Mouse (Mus musculus): ENCODE measurements around the gene Fgfr2. TPM values are rescaled to one million over a fixed set of nuclear protein-coding genes. Genes with fewer than 3 reads are reported as not detected.
"Not testable (repeated sequence)": the region's sequence is repeated elsewhere in the genome, so short reads cannot be mapped to it uniquely, and the experiment has no call there.

Fgfr2 gene
- polyA plus RNA-seq, 2 experiments from 2014 or later: not detected

DNA sequence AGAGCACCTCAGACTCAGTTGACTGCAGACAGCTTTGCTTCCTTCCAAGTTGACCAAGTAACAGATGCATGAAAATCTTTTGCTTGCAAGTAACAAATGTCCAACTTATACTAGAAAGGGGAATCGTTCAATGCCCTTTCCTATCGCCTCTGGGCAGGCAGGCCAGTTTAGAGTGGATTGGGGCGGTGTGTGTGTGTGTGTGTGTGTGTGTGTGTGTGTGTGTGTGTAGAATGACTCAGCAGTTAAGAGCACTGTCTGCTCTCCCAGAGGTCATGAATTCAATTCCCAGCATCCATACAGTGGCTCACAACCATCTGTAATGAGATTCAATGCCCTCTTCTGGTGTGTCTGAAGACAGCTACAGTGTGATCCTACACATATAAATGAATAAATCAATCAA lies 2523.1 kb downstream of the Fgfr2 start:
- ATAC-seq: no peak

DNA sequence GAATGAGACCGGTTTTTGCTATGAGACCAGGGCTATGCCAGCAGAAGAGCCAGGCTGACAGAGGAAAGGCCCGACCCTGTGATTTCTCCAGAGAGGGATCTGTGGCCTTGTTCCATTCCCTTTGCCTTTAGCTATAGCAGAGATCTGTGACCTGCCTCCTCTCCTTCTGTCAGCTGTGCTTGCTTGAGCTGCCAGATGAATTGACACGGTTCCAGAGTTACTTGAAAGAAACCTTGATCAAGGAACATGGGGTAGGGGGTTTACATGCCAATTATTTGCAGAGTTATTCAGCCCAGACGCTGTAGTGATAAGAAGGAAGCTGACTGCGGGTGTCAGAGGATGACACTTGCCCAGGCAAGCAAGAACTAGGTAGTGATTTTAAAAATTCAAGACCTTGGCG lies 2525.6 kb downstream of the Fgfr2 start:
- no peak for ATAC-seq

DNA sequence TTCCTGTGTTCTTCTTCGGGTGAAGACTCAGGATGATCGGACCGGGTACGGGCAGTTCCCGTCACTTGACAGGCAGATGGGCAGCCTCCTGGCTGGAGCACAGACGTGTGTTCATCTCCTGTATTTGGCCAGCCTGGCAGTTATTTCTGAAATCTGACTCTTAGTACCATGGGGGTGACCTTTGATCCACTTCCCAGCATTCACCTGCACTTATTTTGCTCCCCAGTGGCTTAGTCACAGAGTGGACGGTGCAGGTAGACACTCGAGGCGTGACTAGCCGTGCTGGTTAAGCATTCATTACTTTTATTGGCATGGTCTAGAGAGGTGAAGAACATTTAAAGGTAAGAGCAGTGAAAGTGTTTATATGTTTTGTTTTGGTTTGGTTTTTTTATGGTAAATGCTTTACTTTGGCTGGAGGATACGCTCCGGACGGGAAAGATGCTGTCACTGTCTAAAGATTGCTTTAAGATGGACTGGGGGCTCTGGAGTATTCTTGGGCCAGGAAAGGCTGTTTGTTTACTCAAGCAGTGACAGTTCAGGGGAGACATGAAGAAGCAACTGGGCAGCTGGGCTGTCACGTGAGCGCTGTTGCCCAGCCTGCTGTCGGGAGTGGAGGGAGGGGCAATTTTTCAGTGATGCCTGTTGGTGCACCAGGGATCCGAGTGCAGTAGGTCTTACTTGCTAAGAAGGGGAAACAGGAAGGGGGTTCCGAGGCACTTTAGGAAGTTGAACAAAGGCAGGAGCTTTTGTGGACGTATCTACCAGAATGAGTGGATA lies 2526.9 kb downstream of the Fgfr2 start:
- not testable (repeated sequence) for ATAC-seq

DNA sequence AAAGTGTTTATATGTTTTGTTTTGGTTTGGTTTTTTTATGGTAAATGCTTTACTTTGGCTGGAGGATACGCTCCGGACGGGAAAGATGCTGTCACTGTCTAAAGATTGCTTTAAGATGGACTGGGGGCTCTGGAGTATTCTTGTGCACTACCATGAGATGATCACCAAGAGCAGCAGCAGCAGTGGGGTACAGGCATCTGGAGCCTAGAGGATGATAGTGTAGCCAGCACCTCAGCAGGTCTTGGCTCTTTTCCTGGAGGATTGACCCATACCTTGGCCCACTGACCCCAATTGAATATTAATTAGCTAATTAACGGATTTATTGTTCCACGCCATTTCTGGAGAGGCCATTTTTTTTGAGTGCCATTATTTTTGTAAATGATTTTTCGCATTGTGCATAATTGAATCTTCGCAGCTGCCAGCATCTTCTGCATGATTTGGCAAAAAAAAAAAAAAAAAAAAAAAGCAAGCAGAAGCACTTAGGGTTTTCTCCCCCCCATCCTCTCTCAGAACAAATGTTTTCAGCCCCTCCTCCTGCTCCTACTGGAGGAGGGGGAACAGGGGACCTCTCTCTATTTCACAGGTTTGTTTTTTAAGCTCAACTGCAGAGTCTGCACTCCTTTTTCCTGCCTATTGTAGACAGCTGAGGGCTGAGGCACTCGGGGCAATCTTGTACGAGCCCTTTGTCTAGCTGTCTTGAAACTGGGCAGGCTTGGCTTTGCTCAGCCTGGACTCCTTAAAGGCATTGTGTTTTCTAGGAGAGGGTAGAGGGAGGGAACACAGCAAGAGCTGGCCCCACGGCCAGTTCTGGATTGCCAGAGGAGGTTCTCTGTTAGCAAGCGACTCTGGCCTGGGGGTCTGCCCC lies 2529.5 kb downstream of the Fgfr2 start:
- not testable (repeated sequence) for ATAC-seq

DNA sequence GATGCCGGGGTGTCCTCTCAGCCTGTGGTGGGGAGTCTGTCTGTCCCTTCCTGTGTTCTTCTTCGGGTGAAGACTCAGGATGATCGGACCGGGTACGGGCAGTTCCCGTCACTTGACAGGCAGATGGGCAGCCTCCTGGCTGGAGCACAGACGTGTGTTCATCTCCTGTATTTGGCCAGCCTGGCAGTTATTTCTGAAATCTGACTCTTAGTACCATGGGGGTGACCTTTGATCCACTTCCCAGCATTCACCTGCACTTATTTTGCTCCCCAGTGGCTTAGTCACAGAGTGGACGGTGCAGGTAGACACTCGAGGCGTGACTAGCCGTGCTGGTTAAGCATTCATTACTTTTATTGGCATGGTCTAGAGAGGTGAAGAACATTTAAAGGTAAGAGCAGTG lies 2530.2 kb downstream of the Fgfr2 start:
- ATAC-seq: not testable (repeated sequence)

DNA sequence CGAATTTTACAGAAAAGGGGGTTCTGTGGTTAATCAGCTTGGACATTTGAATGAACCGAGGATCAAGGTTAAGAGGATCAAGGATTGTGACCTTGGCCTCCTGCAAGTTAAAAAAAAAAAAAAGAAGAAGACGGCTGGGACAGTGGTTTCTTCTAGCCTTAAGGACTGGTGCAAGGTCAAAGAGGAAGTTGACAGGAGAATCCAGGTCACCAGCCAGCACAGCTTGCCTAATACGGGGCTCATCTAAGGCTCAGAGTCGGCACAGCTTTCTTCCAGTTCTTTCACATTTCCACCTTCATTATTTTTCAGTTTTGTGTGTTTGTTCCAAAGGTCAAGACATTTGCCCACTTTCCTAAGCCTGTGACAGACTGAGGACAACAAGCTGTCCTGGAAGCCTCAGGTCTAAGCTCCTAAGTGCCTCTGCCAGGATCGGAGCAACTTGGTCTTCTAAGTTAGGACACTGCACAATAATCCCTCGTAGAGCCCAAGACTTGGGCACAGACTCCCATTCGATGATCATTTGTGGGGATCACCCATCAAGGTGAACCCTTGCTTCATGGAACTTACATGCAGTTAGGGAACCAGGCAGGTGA lies 2532.2 kb downstream of the Fgfr2 start:
- ATAC-seq: no peak

DNA sequence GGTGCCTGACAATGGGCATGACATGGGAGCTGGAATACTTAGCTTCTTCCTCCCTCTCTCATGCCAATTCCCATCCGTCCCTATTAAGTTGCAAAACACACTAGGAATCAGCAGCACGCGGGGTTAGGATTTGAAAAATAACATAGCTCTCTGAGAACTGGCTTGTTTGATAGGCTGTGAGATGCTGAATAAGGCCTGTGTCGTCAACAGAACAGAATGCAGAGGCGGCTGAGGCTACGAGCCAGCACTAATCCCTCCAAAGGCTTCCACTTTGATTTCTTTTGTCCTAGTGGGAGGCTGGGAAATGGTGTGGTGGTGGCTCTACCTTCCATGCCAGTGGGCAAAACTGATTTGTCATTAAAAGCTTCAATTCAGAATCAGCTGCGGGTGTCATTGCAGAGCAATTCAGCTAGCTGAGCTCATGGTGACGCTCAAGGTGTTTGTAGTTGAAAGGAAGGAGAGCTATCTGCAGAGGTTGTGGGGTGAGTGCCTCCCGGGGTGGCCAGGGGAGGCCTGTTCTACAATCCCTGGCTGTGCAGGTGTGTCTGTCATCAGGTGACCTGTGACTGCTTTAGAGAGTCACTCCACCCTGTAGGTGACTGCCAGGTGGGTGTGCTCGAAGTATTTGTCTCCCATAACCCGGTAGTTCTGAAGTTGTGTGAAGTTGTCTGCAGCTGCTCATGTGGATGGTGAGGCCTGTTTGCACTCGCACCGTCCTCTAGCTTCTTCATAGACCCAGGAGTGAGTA lies 2532.9 kb downstream of the Fgfr2 start:
- ATAC-seq: no peak

DNA sequence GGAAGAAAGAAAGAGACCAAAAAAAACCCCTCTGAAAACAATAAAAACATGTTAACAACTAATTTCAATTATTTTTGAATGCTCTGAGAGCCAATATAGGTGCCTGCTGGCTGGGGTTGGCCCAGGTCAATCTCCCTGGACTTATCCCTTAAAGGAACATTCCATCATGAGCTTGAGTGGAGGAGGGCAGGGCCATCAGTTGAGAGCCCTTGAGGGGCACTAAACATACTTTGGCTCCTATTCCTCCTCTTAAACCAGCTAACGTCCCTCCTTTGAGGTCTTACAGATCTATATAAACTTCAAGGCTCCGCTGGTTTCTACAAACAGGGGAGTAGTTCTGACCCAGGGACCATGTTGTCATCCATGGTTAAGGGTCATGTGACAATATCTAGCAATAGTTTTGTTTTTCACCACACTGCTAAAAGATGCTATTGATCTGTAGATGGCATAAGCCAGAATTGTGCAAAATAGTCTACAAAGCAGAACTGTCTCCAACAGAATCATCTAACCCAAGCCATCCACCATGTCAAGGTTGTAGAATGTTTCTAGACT lies 2536.6 kb downstream of the Fgfr2 start:
- ATAC-seq: no peak

DNA sequence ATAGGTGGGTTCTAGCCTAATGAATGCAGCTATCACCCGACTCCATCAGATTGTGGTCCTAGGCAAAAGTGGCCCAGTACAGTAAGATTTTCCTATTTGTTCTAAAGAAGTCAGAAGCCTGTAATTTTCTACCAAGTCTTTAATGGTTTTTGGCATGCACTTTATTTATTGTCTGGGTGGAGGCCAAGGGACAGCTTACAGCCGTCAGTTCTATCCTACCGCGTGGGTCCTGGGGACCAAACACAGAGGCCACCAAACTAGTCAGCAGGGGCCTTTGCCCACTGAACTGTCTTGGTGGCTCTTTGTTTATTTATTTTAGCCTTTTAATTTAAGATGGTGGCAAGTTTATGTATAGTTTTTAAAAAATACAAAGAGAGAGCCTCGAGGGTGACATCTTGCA lies 2544.5 kb downstream of the Fgfr2 start:
- no peak for ATAC-seq

DNA sequence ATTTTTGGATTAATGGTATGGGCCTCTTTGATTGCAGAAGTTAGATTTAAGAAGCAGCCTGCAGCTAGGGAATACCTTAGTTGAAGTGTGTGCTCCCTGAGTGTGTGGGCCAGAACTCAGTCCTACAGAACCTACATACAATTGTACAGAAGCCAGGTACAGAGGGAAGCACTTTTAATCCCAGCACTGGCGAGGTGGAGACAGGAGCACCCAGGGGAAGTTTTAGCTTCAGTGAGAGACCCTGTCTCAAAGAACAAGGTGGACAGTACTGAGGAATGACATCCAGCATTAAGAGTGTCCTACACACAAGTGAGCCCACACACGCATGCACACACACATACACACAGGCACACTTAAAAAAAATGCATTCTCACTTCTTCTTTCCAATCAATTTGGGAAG lies 2545.1 kb downstream of the Fgfr2 start:
- ATAC-seq: no peak

DNA sequence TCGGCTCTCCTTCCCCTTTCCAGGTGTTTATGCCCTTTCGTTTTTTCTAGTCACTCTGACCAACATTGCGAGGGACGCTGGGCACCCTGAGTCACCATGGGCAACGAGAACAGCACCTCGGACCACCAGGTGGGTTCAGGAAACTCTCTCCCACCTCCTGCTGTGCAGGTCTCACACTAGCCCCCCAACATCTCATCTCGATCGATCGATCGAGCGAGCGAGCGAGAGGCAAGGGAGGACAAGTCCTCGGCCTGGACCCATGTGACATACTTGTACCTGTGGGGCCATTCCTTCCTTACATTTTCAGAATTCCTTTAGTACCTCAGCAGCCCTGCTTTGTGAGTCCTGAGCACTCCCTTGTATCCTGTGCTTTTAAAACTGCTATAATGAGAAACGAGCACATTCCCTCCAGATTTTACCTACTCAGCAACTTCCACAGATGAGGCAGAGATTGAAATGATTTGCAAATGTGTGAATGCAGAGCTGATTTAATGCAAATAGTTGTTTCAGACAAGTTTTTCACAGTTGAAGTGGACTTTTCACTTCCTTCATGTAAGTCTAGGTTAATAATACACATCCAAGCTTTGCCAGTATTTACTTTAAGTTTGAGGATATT lies 2545.7 kb downstream of the Fgfr2 start, which contains the start of gene Tacc2:
Tacc2 (plus strand) TSS at position 51 of the 616 bp plus-strand sequence.
- no peak for ATAC-seq

DNA sequence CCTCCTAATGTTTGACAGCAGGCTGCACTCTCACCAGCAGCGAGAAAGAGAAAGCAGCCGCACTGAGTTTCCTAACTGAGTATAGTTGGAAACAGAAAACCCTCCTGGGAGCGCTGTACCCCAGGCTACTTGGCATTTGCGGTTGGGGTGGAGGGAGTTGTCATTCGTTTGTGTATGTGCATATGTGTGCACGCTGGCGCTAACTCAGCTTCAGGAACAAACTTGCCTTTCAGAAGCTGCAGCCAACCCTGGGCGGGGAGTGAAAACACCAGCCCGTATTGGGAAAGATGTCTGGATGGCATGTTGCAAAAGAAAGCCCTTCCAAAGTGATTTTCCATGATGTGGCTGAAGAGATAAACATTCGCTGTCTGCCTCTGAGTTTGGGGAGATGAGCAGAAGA lies 2546.2 kb downstream of the Fgfr2 start:
- ATAC-seq: no peak

DNA sequence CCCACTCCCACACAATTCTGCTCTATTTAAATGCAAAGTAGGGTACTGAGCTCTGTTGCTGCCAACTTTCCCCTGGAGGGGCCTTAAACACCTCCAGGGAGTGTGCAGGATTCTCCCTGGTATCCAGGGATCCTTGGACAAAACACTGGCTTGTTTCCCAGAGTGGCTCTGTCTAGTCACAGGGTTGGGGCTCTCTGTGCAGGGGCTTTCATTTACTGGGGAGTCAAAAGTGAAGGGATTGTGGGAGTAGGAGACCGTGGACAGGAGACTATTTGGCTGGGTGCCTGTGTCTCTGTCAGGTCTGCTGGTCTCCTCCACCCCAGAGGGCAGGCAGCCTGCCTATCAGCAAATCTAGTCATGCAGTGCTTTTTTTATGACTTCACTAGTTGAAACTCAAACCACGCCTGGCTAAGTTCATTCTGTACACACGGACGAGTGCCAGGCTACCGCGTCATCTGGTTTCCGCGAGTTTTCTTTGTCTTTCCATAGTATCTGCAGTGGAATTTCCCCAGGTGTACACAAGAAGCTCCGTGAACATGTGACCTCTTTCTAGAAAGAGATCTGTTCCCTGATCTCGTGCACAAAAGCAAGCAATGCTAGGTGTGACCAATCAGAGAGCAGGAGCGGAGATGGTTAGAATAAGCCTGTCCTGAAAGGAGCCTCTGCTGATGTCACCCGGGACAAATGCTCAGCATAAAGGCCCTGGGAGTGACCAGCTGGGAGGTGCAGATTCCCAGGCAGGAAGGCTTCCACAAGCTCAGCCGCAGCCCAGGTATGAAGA lies 2548.7 kb downstream of the Fgfr2 start:
- ATAC-seq: no peak

DNA sequence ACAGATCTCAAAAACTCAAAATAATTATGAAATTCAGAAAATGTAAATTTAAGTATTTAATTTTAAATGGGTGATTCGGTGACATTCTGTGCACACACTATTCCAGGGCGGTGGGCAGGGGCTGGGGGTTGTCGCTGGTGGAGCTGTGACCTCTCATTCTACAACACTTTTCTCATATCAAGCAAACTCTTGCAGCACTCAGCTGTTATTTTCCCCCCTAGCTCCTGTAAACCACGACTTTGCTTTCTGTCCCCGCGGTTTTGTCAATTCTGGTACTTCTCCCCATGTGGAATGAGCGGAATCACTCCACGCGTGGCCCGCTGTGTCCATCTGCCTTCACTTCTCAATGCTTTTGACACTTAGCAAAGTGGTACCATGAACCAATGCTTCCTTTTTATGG lies 2549.4 kb downstream of the Fgfr2 start:
- ATAC-seq: no peak

DNA sequence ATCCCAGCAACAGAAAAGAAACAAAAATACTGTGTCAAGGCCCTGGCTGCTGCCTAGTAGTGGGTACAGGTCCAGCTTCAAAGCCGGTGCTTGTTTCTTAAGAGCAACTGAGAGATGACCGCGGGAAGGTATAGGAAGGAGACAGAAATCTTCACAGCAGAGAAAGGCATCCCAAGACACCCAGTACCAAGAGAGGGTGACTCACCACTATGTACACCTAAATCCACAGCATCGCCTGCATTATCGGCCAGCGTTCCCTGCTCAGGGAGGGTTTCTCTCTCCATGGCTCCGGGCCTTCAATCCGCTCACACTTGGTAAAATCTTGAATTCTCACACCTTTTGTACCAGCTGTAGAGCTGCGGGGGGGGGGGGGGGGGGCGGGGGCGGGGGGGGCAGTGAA lies 2550.3 kb downstream of the Fgfr2 start, which contains the start of gene Nsmce4a:
Nsmce4a (minus strand) TSS at position 298 of the 400 bp plus-strand sequence.
- ATAC-seq: no peak

DNA sequence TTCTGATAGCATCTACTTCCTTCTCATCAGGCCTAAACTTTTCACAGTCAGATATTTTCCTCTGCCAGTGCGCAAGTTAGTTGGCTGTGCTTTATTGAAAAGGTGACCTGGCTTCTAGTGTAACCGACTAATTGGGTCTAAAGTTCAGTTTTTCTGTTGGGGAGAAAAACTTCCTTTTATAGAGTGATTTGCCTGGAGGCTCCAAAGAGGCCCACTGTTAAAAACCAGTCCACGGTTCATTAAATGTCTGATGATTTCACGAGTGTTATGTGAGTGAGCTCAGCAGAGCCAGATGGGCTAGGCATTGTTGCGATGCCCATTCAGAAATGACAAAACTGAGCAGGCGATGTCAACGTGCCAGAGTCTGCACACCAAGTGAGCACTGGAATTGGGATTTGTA lies 2552.7 kb downstream of the Fgfr2 start:
- ATAC-seq: no peak

DNA sequence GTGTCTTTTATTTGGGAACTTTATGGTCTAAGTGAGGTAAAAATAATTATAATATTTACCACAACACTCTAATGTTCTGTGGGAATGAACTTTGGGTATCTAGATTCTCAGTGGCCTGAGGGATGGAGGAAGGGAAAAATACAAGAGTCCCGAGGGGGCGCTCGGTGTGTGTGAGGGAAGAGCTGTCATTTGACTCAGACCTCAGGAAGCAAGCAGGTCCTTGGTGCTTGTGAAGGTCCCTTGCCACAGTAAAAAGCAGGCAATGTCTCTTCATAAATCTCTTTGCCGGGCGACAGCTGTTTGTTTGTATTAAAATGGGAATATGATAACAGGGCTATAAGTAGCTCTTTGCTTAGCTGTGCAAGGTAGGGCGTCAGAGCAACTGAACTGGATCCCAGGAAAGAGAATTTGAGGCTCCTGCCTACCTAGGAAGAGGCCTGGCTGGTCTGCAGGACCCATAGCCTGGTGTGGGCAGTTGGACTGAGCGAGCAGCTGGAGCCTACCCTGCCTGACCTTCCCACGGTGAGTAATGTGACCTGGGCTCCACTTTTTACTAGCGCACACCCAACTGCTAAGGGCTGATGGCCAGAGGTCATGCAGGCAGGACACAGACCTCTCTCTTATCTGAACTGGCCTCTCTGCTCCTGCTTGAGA lies 2554.2 kb downstream of the Fgfr2 start:
- ATAC-seq: no peak

DNA sequence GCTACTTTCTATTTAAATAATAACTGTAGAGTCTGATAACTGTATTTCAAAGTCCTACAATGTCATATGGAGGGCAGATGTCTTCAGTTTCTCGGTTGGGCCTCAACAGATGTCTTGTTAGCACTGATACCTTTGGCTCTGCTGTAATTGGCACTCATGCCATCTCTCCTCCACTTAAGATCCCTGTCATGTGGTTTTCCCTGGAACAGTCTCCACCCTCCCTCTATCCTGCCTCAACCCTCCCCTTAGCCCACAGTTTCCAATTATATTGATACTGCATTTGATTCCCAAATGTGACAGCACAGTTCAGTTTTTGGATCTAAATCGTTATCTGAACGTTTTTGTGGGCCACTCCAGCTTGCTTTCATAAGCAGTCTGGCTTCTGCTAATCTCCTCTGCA lies 2558.6 kb downstream of the Fgfr2 start:
- no peak for ATAC-seq

DNA sequence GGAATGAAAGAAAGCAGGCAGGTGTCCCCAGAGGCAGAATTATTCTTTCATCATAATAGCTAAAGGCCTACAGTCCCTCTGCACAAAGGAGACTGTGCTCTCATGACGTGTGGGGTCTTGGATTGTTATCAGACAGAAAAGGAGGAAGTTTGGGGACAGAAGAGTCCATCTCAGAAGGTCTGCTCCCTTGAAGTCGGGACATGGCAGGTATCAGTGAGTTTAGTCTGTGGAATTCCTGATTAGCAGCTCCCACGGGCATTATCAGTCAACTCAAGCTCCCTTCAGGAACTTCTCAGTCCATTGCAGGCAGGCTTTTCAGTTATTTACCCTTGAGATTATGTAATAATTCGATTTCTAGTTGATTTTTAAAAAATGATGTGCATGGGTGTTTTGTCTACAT lies 2559.3 kb downstream of the Fgfr2 start:
- no peak for ATAC-seq

DNA sequence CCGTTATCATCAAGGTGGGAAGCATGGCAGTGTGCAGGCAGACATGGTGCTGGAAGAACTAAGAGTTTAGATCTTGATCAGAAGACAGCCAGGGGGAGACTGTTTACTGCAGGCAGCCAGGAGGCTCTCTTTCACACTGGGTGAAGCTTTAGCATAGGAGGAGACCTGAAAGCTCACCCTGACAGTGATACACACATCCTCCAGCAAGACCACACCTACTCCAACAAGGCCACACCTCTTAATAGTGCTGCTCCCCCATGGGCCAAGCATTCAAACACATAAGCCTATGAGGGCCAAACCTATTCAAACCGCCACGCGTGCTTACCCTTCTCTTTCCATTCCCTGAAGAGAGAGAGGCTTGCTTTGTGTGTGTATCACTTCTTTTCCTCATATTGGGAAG lies 2559.9 kb downstream of the Fgfr2 start:
- no peak for ATAC-seq

Measured in CD4-positive, CD25-positive, alpha-beta regulatory T cell, adult 4 months (primary cell).